Mouse (Mus musculus): Measurements from ENCODE around the gene Ugt1a6b.
A peak's percentile ranks its signal among the peaks of the same experiment; 100 is the strongest.
"Not testable (repeated sequence)": the region's sequence is repeated elsewhere in the genome, so short reads cannot be mapped to it uniquely, and the experiment has no call there.

Ugt1a6b gene

GRCm38 (mm10) chr1:88121521-88121920 lies 18.5 kb downstream of the Ugt1a6b start:
- DNase-seq (ENCODE audit: low spot score): peak; percentile 51

- not testable (repeated sequence) for DNase-seq (ENCODE audit: low spot score)
Measured at GRCm38 (mm10) chr1:88125827-88126360, 22.8 kb downstream of the Ugt1a6b start.

GRCm38 (mm10) chr1:88129091-88129490 lies 26.0 kb downstream of the Ugt1a6b start:
- peak; percentile 28 for DNase-seq (ENCODE audit: low spot score)

GRCm38 (mm10) chr1:88130223-88130622 lies 27.2 kb downstream of the Ugt1a6b start:
- DNase-seq (ENCODE audit: low spot score): not testable (repeated sequence)

- DNase-seq (ENCODE audit: low spot score): no peak
Measured at GRCm38 (mm10) chr1:88133908-88134456, 30.9 kb downstream of the Ugt1a6b start.

- peak; percentile 73 for DNase-seq (ENCODE audit: low spot score)
Measured at GRCm38 (mm10) chr1:88134457-88135011, 31.5 kb downstream of the Ugt1a6b start, which contains the start of gene Ugt1a6a. TSS of gene Ugt1a6a (plus strand) at chr1:88134809.

GRCm38 (mm10) chr1:88135229-88135904 lies 32.3 kb downstream of the Ugt1a6b start:
- DNase-seq (ENCODE audit: low spot score): not testable (repeated sequence)

- no peak for DNase-seq (ENCODE audit: low spot score)
Measured at GRCm38 (mm10) chr1:88136646-88137045, 33.6 kb downstream of the Ugt1a6b start.

GRCm38 (mm10) chr1:88137264-88137663 lies 34.2 kb downstream of the Ugt1a6b start:
- no peak for DNase-seq (ENCODE audit: low spot score)

GRCm38 (mm10) chr1:88138145-88138544 lies 35.1 kb downstream of the Ugt1a6b start:
- DNase-seq (ENCODE audit: low spot score): no peak

GRCm38 (mm10) chr1:88140492-88140891 lies 37.4 kb downstream of the Ugt1a6b start:
- peak; percentile 19 for DNase-seq (ENCODE audit: low spot score)

GRCm38 (mm10) chr1:88143966-88144675 lies 41.1 kb downstream of the Ugt1a6b start:
- peak; percentile 69 for DNase-seq (ENCODE audit: low spot score)

GRCm38 (mm10) chr1:88145278-88145677 lies 42.2 kb downstream of the Ugt1a6b start:
- not testable (repeated sequence) for DNase-seq (ENCODE audit: low spot score)

GRCm38 (mm10) chr1:88150133-88150532 lies 47.1 kb downstream of the Ugt1a6b start:
- DNase-seq (ENCODE audit: low spot score): not testable (repeated sequence)

GRCm38 (mm10) chr1:88158430-88158829 lies 55.4 kb downstream of the Ugt1a6b start:
- DNase-seq (ENCODE audit: low spot score): peak; percentile 33

- DNase-seq (ENCODE audit: low spot score): no peak
Measured at GRCm38 (mm10) chr1:88165711-88166110, 62.7 kb downstream of the Ugt1a6b start, which contains the start of gene Ugt1a5. TSS of gene Ugt1a5 (plus strand) at chr1:88166012.

GRCm38 (mm10) chr1:88172190-88172589 lies 69.1 kb downstream of the Ugt1a6b start:
- DNase-seq (ENCODE audit: low spot score): not testable (repeated sequence)

GRCm38 (mm10) chr1:88179657-88180056 lies 76.6 kb downstream of the Ugt1a6b start:
- no peak for DNase-seq (ENCODE audit: low spot score)

GRCm38 (mm10) chr1:88186325-88186935 lies 83.4 kb downstream of the Ugt1a6b start:
- no peak for DNase-seq (ENCODE audit: low spot score)

- DNase-seq (ENCODE audit: low spot score): no peak
Measured at GRCm38 (mm10) chr1:88192136-88192535, 89.1 kb downstream of the Ugt1a6b start.

- no peak for DNase-seq (ENCODE audit: low spot score)
Measured at GRCm38 (mm10) chr1:88195687-88196086, 92.6 kb downstream of the Ugt1a6b start.

GRCm38 (mm10) chr1:88197443-88197842 lies 94.4 kb downstream of the Ugt1a6b start:
- DNase-seq (ENCODE audit: low spot score): no peak

Data from urinary bladder, postnatal 14 days (tissue).